Mouse (Mus musculus) testis, postnatal 10 days (tissue): ENCODE results near the gene Dbp.
A peak's percentile ranks its signal among the peaks of the same experiment; 100 is the strongest.
"Not testable (repeated sequence)": the region's sequence is repeated elsewhere in the genome, so short reads cannot be mapped to it uniquely, and the experiment has no call there.

Experiments
- DNase-seq: peaks from one replicate; pipeline ENCODE4 v3.0.0; 2021; ENCODE audit warnings: low spot score

The Dbp gene

DNA sequence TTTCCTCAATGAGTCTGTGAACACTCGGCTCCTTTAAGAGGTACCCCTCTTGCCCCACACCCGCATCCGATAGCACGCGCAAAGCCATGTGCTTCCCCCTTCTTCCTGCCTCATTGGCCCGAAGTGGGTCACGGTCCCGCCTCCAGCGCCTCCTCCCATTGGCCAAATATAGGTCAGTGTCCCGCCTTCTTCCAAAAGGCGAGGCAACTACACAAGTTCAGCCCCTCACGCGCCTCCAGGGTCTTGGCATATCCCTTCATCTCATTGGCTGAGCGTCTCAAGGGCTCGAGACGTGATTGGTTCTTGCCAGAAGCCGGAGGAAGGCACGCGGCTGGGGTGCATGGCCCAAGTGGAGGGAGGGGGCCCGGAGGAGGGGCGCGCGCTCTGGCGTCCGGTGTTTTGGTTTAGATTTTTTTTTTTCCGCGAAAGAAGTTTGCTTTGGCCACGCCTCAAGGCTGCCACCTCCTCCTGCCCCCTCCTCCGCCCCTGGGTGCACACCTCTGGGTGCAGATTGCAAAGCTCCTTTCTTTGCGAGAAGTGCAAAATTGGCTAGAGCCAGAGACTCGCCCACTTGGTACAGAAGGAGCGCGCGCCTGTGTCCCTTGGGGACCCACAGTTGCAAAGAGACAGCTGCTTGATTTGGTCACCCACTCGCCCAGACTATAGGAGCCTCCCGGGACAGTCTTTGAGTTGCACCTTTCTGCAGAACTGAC is at the start of gene Dbp:
Gene Dbp (plus strand): TSS at position 359 of the 713 bp plus-strand sequence.
- peak; percentile 97 for DNase-seq

DNA sequence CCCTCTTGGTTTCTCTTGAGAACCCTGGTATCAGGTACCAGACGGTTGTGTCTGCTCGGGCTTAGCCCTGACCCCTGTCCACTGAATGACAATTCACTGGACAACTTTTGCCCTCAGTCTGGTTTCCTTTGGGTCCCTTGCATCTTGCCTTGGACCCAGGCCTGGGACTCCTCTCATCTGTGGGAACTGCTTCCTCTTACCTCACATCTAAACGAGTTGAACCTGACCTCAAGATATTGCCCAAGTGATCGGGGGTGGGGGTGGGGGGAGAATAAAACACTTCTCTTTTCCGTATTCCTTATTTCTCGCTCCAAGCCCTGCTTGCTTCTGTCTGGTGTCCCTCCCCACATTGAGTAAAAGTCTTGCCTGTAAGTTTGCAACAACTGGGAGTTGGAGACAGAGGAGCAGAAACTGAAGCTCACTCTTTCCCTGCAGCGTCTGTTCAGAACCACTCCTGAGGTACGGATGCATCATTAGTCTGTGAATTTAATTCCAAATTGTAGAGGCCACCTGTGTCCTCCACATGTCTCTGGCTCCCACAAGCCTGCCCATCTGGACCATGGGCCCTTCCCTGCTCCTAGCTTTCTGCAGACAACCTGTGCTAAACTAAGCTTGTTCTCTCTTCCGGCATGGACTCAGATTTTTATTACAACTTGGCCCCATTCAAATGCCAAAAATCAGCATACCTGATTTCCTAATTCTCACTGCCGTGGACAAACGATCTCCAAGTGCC is 44.0 kb upstream of the Dbp start:
- no peak for DNase-seq

DNA sequence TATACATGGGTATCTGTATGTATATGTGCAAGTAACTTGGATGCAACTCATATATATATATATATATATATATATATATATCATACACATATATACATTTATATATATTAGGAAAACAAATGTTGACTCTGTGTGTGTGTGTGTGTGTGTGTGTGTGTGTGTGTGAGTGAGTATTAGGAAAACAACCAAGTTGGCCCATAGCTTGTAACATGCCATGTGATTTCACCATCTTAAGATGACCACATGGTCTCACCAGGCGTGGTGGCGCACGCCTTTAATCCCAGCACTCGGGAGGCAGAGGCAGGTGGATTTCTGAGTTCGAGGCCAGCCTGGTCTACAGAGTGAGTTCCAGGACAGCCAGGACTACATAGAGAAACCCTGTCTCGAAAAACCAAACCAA is 43.2 kb upstream of the Dbp start:
- DNase-seq, result not testable (repeated sequence)

DNA sequence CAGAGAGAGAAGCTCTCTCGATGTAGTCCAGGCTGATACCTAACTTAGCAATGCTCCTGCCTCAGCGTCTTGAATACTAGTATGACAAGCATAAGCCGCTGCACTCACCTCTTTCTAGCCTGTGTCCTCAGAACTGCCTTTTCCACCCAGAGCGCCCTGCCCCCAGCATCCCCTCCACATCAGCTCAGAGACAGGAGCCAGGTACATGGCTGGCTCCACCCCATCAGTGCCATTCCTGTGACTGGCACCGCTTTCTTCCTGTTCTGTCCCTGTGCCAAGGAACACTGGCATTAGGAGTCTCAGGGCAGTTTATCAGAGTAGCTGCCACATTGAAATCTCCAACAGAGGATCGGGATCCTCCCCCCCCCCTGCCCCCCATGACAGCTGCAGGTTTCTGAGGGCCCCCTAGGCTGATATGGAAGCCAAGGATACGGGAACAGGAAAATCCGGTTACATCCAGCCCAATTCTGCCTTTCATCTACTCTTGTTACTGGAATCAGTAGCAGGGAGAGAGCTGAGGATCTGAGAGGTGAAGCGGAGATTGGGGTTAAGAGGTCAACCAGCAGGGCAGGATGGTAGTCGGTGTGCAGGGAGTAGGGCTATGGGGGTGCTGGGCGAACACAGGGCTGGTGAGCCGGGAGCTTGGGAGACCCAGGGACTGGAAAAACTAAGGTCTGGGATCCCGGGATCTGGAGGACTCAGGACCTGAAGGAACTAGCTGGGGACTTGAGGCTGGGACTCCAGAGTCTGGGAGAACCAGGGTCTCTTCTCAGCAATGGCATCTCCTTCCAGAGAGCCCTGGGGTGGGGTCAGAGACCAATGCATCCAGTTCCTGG is 39.4 kb upstream of the Dbp start:
- no peak for DNase-seq

DNA sequence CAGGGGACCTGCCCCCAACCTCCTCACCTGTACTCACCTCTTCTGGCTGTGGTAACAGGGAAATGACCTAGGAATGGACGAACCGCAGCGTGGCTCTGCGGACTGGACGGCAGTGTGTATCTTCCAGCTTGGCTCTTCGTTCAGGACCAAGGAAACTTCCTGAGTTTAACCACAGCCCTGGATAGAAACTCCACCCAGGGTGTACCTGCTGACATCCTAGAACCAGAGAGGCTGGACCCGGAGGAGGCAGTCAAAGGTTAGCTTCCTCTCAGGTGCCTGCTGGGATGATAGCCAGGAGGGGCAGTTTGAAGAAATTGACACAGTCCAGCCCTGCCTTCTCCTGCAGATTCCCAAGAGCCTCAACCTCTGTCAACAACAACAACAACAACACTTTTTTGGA is 38.7 kb upstream of the Dbp start, which contains the start of gene Fut2:
Gene Fut2 (minus strand): TSS at position 234 of the 400 bp plus-strand sequence.
- DNase-seq, result no peak

DNA sequence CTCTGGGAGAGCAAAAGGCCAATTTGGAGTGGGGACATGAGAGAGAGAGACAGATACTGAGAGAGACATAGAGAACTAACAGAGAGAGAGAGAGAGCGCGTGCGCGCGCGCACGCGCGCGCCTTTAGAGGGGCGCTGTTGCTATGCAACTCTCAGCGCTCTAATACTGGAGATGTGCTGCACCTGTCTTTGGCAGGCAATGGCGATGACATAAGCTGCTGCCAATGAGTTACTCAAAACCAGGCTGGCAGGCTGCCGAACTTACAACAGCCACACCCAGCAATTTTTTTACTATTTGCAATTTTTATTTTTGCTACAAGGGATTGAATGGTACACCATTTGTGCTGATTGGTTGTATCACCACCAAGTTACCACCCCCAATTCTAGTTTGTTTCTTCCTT is 37.1 kb upstream of the Dbp start:
- no peak for DNase-seq

DNA sequence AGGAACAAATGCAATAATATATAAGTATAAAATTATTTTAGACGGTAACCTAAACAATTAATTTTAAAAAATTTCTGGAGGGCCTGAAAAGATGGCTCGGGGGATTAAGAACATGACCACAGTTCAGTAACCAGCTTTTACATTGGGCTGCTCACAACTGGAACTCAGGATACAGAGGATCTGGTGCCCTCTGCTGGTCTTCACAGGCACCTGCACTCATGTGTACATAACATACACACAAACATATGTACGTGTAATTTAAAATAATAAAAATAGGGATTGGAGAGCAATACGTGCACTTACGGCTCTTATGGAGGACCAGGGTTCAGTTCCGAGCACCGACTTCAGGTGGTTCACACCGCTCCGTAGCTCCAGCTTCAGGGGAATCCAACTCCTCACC is 36.0 kb upstream of the Dbp start:
- no peak for DNase-seq

DNA sequence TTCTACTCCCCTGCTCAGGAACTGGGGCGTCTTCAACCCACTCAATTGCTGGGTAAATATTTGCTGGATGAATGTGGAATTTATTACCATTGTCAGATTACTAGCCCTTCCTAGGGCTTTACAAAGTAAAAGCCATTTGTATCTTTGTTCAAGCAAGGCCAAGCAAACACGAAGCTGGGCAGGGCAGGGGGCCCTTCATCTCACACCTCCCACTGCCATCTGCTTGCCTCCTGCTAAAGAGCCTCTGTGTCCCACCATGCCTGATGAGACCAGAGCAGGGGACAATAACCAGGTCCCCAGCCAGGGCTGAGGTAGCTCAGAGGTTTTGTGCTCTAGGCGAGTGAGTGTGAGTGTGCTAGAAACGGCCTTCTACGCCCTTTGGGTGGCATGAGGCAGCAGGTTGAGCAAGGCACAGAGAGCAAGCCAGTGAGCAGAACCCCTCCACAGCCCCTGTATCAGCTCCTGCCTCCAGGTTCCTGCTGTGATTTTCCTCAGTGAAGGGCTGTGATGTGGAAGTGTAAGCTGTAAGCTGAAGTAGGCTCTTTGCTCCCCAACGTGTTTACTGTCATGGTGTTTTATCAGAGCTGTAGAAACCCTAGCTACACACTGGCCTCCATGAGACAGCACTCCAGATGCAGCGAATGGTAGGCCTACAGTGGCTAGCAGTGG is 27.1 kb upstream of the Dbp start:
- DNase-seq, result no peak

DNA sequence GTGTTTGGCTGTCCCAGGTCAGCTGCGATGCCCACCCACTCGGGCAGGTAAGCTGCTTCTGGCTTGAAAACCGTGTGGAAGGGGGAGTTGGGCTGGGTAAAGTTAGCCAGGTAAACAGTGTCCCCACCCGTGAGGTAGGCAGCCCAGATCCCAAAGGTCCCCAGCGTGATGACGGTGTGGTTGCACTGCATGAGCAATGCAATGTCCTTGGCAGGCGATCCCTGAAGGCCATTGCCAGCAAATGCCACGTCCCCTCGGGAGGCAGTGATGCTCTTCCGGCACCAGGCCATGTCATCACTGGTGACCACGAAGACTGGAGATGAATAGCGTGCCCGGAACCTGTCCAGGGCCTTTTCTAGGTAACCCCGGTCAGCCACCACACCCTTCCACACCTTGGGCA is 26.4 kb upstream of the Dbp start:
- no peak for DNase-seq

DNA sequence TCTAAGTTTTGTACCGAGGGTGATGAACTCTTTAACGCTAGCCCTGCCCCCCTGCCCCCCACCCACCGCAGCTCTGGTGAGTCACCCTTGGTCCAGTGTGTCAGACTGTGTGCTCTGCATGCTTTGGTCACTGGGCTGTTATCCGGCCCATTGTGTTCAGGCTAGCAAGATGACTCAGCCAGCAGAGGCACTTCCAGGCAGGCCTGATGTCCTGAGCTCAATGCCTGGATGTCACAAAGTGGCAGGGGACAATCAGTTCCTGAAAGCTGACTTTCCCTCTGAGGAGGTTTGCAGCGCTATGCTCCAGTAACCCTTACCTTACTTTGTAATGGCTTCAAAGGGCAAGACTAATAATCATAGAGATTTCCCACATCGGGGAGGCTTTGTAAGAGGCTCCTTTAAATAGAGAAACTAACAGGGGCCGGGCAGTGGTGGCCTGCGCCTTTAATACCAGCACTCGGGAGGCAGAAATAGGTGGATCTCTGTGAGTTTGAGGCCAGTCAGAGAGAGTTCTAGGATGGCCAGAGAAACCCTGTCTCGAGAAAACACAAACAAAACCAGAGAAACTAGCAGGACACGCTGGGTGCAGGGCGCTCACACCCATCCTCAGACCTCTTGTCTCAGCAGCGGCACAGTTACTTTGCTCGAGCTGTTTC is 24.8 kb upstream of the Dbp start:
- DNase-seq, result peak; percentile 39

DNA sequence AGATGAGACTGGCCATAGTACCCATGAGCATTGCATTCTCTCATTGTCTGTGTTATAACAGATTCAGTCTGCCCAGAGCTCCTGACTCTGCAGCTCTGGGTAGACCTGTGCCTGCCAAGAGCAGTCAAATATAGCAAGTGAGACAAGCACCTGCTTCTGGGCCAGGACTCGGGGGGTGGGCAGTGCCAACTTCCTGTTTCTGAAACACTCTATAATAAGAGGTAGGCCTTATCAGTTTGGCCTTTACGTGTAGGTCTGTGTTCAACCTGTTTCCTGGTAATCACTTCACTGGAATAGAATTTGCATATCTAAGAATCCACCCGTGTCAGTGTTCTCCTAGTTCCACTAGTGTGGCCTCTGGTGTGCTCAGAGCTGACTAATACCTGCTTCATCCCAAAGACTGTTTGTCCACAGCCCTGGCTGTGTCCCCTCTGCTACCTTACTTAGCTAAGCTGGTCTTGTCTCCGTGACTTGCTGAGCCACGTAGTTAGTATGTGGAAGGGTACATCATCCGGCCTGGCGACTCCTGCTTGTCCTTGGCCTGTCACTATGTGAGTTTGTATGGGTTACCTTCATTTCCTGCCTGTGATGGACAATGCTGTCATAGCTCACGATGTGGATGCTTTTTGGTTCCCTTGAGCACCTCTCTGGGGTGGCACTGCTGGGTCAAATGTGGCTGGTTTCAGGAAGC is 23.7 kb upstream of the Dbp start:
- no peak for DNase-seq

DNA sequence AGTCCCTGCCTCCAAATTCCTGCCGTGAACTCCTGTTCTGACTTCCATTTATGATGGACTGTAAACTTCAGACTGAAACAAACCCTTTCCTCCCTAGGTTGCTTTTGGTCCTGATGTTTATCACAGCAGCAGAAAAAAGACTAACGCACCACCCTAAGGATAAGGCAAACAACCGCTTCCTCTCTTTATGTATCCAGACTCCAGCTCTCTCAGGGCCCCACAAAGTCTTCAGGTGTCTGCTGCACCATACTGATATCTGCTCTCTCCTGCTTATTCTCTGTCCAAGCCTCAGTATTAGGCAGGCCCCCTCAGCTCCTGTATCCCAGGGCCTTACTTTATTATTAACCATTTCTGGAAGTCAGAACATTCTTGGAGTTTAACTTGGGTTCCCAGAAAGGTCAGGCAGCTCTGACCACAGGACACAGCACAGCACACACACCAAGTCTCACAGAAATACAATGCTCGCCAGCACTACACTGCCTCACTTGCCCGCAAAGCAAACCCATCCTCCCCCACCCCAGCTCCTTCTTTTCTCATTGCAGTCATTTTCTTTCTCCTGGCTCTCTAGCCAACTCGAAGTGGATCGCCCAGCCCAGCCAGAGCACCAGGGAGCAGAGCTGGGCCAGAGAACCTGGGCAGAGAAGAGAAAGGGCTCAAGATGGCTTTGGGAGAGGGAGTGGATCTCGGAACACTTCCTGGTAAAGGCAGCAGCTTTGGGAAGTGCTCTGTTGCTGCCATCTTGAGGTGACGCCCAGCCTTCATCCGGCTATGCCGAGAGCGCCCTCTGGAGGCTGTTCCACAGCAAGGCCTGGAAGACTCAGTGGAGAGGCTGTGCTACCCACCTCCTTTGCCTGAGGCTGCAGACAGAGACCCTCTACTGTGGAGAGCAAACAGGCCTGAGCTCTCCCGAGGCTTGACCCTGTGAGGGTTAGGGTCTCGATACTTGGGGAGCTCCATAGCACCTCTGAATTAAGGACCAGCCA is 22.5 kb upstream of the Dbp start:
- peak; percentile 94 for DNase-seq

DNA sequence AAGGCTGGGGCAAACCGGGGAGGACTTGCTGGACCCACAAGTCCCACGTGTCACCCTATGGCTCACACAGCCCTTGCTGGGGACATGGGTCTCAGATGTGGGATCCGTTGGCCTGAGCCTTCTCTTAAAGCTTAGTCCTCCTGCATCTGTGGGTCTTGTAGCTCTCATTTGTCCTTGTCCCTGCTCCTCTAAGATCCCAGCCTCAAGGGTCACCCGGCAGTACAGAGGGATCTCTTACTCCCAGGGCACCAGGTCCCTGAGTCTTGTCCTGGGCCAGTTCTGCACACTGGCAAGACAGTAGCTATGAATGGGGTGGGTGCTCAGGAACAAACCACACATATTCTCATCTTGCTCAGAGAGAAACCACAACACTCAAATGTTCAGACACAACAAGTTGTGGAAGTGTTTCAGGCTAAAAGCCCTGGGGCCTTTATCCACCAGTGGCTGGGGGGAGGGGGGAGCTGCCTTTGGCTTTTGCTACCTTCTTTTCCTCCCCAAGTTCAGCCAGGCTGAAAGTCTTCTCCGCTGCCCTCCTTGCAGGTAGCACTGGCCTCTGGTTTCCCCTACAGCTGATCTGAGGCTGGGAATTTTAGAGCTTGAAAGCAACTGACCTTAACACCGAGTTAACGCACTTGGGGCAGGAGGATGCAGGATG is 21.4 kb upstream of the Dbp start, which contains the start of gene Ntn5:
Gene Ntn5 (plus strand): TSS at position 627 of the 655 bp plus-strand sequence.
- no peak for DNase-seq

DNA sequence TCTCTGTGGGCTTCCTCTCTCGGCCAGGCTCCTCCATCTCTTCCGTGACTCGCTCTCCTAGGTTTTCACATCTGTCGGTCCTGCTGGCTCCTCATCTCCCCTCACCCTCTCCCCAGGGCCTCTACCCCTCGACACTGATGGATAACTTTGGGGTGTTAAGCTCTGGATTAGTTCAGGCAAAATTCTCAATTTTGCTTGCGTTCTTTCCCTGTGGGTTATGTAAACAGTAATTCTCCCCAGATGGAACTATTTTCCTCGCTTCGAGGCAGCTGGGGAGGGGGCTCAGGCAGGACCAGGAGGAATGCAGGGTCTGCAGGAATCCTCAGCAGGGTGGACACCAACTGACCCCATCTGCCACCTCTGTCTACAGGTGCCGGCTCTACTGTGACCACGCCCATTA is 19.1 kb upstream of the Dbp start:
- DNase-seq, result no peak

DNA sequence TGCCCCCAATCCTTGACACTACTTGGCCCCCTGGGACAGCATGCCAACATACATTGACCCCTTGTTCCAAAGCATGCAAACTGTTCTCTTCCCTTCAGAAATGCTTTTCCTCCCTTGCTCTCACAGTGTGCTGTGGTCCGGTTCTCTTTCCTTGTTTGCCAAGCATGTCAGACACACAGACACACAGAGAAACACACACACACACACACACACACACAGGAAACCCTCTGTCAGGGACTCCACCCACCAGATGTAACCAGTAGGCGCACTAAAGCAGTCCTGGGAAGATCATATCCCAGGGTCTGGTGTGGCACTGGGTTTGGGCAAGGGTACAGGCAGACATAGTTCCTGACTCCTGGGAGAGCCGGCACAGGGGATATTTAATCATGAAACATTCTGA is 18.0 kb upstream of the Dbp start:
- DNase-seq, result no peak

DNA sequence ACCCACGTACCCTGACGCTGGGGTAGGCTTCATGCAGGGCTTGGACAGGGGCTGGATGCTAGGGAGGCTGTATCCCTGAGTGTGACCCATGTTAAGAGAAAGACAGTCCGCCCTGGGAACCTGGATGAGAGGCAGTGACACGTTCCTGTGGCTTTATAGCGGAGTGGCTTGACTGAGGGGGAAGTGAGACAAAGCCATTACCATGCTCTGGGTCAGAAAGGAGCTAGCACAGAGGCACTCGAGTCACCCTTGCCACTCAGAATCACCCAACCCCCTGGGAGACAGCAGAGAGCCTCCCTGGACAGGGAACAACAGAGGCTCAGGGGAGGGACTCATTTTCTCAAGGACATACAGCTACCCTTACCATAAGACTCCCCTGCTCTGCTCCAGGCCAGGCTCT is 15.8 kb upstream of the Dbp start:
- DNase-seq, result no peak

DNA sequence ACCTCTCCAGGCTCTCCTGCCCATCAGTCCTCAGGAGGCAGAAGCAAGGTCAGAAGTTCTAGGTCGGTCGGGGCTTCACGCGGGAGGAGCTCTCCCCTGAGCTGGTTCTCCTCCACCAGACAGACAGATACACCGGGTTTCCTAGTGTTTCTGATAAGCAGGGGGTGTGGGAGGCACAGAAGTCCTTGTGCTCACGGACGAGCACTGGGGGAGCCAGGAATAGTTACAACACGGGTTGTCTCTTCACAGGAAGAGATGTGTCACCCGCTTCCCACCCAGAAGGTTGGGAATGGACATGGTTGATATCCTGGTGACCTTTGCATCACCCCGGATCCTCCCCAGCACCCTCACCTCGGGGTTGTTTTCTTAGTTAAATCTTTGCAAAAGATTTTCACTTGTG is 15.1 kb upstream of the Dbp start:
- no peak for DNase-seq

DNA sequence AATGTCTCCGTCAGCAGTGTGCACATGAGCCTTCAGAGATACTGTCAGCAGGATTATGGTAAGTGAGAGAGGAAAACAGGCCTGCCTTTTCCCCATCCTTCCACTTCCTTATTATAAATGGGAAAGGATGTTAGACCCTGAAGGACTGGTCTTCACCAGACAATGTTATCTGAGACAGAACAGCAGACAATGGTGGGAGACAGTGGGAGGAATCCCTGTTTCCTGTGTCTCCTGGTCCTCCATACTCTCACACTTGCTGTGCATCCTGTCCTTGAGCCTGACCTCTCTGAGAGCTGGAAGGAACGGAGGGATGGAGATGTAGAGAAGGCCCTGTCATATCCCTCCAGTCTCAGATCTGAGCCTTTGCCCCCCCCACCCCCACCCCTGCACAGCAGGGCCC is 12.5 kb upstream of the Dbp start:
- no peak for DNase-seq

DNA sequence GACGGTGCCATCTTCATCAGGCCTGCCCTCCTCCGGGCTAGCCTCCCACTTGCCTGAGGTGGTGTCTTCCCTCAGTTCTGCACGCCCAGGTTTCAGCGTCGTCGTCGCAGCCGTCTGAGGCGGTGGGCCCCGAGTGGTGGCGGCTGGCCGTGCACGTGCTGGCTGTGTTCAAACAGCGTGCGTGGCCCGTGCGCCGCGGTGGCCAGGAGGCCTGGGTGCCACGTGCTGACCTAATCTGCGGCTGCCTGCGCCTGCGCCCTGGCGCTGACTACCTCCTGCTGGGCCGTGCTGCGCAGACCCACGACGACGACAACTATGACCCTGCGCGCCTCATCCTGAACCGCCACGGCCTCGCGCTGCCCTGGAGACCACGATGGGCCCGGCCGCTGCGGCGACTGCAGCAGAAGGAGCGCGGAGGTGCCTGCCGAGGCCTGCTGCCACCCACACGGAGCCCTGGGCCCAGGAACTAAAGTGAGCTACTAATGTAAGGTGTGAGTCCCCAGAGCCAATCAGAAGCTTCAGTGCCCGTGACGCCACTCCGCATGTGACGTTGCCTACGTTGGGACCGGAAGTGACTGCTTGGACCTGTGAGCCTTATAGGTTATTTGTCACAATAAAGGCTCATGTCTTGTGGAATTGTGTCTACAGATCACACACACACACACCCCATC is 10.8 kb upstream of the Dbp start, which contains the start of gene Sec1:
Gene Sec1 (minus strand): TSS at position 482 of the 671 bp plus-strand sequence.
- DNase-seq, result no peak
